Mouse (Mus musculus) bone marrow macrophage, adult 2 months (primary cell): ENCODE data around the gene Slc17a1.

Experiments used
- CTCF ChIP-seq: IDR thresholded peaks from 2 replicates; pipeline ENCODE4 v1.5.1; 2012; ENCODE audit warnings: low read depth, mild to moderate bottlenecking, low read length, moderate library complexity
- POLR2A ChIP-seq: IDR thresholded peaks from 2 replicates; pipeline ENCODE4 v1.6.1; 2012; ENCODE audit warnings: mild to moderate bottlenecking, low read depth, low read length, borderline replicate concordance

GRCm38 (mm10) chr13:23913791-23914306 is 46.3 kb downstream of the Slc17a1 start:
- no peak for TF ChIP-seq POLR2A
- TF ChIP-seq CTCF = no peak
